Mouse (Mus musculus): ENCODE measurements at regions not wholly inside any gene's neighbourhood (a gene's known extent, or its start where the extent isn't known, plus 50 kb on each side); places are given as distances from the start of the nearest gene placed in this dataset.
A peak's percentile ranks its signal among the peaks of the same experiment; 100 is the strongest.

DNA sequence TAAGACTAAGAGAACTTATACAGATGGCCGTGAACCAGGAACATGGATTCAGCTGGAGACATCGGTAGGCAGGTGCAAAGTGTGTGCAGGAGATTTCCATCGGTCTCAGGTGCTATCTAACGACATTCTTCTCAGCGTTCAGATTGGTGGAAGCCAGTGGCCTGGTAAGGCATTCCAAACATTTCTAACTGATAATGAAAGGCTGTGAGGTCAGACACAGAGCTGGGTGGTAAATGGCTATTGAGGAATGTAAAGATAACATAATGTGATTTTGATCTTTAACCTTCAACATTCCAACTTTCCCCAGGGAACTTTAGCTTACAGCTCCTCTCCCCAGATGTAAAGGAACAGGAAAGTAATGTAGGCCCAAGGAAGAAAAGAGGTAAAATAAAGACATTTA is 151.2 kb upstream of the Xylt1 start:
- no peak for ATAC-seq (replicated peaks; ENCODE audit: poor library complexity, severe bottlenecking)

DNA sequence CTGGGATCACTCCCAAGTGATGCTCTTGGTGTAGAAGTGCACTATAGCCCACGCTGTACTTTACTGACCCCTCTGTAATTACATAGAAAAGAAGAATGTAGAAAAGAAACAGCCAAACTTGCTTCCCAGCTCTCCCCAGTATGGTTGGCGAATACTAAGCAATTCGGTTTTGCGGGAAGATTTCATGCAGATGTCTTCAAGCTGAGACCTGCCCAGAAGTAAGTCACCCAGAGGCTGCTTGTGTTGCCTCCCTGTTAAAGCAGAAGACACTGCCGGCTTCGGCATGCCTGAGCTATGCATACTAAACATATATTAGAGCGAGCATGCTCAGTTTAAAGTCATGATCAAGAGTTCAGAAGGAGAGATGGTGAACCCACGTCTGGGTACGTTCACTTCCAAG is 124.0 kb upstream of the Xylt1 start:
- no peak for ATAC-seq (replicated peaks; ENCODE audit: poor library complexity, severe bottlenecking)

DNA sequence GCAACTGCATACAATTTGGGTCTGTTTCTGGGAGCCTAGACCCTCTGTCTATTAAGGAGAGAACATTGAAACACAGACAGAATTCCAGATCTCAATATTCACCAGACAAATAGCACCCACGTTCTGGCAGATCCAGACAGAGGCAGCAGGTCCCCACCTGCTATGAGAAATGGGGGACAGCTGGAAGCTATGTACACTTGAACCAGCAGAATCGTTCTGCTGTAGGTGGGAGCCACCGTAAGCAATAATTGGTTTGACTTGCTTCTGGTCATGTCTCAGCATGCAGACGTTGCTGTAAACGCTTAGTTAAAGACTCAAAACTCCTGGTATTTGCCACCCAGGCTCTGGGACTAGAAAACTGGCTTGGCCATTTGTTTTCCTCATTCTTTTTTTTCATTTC is 122.2 kb upstream of the Xylt1 start:
- ATAC-seq (replicated peaks; ENCODE audit: poor library complexity, severe bottlenecking) = no peak

DNA sequence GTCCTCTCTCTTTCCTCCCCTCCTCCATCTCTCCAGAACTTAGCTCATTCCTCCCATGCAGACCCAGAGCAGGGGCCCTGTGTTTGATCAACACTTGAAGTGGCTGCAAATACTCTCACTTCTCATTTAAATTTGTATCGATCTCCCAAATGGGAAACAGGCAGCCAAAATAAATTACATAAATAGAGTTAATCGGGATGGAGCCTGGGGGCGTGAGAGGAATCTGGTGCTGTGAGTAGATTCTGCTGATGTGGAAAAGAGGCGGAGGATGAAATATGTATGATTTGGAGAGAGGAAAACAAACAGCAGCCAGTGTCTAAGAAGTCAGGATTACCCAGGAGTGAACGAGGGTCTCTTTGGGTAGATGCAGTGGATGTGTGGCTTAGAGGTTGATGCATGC is 121.6 kb upstream of the Xylt1 start:
- ATAC-seq (replicated peaks; ENCODE audit: poor library complexity, severe bottlenecking) = no peak

DNA sequence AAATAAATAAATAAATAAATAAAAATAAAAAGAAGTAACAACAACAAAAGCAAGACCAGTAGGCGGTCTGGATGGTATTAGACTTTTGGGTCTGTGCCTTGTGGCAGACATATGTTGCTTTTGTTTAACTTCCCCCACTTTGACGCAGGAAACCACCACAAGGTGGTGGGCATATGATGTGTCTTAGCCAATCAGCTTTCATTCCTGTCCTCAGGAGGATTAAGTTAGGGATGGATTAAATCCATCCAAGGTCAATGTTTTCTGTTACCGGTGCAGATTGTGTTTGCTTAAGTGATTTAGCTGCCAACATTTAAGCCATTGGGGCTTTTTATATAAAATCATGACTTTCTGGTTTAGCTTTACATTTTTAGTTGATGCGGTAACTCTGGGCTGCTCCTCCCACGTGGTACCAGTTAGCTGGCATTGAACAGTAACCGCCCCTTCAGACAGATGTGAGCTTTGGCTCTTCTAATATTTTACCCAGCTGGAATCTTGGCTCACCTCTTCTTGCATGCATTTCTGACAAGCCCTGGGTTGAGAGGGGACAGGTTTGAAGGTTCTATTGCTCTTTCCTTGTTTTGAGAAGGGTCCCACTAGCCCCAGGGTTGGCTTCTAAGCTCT is 121.0 kb upstream of the Xylt1 start:
- no peak for ATAC-seq (replicated peaks; ENCODE audit: poor library complexity, severe bottlenecking)

DNA sequence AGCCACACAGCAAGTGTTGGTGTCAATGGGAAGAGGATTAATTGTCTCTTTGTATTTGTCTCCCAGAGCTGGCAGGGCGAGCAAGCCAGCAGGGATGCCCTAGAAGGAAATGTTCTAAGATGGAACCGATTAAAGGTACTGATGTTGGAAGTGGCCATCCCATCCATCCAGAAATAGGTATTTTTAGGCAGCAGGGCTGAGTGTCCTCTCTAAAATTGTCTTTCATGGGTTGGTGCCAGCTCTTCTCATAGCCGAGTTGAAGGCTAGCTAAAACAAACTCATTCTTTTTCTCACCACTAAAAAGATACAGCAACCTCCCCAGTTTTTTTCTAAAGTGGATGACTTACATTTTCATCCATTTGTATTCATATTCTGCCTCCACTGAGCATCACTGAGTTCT is 120.2 kb upstream of the Xylt1 start:
- no peak for ATAC-seq (replicated peaks; ENCODE audit: poor library complexity, severe bottlenecking)

DNA sequence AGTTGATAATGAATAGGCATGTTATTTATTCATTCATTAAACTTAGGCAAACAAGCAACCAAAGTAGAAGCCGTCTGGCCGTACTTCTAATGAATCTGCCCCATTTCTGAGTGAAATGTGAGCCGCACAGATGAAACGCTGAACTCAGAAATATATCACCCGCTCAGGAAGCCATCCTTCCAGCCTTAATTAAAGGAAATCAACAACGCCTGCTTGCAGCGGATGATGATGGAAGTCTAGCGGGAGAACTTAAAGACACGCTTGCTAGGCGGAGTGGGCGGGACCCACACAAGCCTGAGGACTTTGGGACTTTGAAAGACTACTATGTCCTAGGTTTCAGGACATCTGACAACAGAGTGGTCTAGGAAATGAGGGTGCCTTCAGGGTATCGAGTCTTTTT is 117.7 kb upstream of the Xylt1 start:
- no peak for ATAC-seq (replicated peaks; ENCODE audit: poor library complexity, severe bottlenecking)

DNA sequence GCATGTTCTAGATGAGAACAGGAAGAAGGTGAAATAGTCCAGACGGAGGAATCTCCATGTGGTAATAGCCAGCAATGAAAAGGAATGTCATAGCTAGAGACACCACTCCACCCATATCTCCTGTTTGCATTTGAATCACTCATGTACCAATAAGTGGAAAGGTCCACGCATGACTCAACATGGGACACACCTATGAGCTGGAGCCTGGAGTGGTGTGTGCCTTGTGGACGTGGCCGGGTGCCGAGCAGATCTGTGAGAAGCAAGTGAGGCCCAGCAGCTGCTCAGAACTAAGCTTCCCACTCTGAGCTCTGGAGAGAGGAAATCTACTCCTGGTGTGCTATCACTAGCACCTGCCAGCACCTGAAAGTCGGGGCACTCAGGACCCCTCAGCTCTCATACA is 116.4 kb upstream of the Xylt1 start:
- ATAC-seq (replicated peaks; ENCODE audit: poor library complexity, severe bottlenecking) = no peak

DNA sequence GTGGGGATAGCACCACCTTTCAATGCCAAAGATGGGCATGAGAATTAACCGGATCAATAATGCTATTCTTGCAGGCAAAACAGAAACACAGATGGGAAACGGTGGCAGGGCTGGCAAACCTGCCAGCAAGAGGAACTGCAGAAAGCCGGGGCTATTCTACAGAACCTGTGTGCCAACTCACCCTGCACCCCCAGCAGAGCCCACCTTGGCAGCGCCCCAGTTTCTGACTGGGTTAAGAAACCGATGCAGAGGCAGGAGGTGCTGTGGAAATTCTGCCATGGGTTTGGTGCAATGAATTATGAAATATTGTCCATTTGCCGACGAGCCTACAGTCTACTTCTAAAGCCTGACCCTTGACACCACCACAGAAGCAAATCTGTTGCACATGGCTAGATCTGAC is 112.7 kb upstream of the Xylt1 start:
- ATAC-seq (replicated peaks; ENCODE audit: poor library complexity, severe bottlenecking) = no peak

DNA sequence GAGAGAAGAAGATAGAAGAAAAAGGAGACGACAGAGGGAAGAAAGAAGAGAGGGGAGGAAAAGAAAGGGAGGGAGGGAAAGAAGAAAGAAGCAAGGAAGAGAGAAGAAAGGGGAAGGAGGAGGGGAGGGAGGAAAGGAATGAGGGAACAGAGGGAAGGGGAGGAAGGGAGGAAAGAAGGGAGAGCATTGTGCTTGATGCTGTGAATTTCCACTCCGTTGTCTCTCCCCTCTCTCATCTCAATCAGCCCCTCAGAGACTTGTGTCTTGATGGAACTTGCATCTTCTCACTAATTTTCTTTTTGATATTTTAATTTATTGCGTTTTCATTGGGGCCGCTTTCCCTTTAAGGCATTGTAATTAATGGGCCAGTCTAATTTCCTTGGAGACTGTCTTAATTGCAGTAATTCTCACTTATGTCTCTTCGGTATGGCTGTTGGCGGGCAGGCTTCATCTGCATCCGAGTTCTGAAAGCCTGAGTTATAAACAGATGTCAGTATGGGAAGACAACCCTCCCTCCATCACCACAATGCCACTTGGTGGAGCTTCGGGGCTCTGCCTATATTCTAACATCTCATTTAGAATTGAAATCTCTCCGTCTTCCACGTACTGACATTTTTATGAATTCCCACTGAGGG is 111.4 kb upstream of the Xylt1 start:
- ATAC-seq (replicated peaks; ENCODE audit: poor library complexity, severe bottlenecking) = no peak

DNA sequence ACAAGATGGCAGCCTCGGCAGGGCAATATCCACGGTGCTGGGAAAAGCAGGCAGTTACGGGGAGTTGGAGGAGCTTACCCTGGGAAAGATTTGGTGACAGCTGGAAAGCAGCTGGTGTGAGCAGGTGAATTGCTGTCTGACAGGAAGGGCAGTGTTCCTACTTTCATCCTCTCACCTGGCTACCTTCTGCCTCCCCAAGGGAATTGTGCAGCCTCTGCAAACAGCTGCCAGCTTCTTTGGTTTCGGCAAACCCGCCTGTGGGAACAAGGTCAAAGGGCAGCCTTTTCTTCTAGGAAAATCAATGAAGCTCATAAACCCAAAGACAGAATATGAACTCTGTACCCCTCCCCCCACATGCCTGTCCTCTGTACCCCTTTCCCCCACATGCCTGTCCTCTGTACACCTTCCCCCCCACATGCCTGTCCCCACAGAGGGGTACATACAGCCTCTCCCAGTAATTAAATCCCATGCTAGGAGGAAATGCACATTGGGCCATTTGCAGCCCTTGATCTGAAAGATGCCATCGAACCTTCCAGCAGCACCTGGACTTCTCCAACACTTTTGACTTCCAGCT is 102.3 kb upstream of the Xylt1 start:
- no peak for ATAC-seq (replicated peaks; ENCODE audit: poor library complexity, severe bottlenecking)

DNA sequence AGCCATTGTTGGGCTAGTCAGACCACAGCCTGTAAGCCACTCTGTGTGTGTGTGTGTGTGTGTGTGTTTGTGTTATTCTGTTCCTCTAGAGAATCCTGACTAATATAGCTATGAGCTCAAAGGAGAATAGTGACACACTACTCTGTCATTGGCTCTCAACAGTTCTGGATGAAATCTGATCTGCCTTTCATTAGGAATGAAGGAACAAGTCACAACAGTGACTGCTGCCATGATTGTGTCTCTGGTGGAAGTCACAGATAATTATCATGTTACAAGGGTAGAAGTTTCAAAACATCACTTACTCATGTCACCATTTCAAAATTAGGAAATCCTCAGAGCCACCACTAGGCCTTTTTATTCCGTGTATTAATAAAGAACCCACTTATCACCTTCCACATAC is 98.6 kb upstream of the Xylt1 start:
- ATAC-seq (replicated peaks; ENCODE audit: poor library complexity, severe bottlenecking) = no peak

DNA sequence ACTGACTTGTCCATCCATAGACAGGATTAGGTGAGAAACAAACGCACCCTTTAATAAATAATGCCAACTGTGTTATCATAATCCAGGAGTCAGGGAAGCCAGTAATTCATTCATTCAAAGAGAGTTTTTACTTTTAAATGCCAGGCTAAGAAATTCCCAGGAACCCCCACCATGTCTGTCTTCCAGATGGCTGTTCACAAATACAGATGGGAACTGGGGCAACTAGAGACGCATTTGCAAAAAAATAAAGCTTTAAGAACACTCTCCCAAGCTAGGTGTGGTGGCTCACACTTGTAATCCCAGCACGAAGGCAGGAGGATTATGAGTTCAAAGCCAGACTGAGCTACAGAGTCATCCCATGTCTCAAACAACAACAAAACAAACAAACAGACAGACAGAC is 95.6 kb upstream of the Xylt1 start:
- no peak for ATAC-seq (replicated peaks; ENCODE audit: poor library complexity, severe bottlenecking)

DNA sequence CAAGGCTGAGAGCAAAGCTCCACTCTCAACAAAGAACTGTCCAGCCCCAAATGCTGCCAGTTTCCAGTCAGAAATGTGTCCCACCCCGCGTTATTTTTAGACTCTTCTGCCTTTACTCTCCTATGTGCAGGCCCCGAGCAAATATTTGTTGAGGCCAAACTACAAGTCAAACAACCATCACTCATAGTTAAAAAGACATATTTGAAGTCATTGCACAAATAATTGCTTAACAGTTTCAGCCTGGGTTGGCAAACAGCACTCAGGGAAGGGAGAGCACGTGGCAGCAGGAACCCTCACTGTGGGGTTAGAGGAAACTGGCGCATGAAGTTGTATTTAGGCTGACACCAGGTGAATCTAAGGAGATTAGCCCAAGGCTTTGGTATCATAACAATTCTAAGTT is 94.8 kb upstream of the Xylt1 start:
- ATAC-seq (replicated peaks; ENCODE audit: poor library complexity, severe bottlenecking) = no peak

DNA sequence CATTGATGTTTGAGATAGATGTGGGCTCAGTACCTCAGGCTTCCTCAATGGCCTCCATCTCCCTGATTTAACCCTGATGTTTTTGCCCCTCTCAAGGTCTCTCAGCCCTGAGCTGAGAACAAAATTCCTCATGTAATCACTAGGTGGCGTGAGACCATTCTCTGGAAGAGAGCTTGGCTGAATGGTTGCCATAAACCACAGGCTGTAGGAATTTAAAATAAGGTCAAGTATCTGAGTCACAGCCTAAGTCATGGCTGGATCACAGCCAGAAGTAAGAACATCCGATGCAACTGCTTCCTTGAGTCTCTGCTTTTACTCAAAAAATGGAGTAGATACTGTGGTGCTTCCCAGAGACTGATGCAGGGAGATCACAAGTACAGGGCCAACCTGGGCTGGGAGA is 77.1 kb upstream of the Xylt1 start:
- peak; percentile 42; the same call in 1 of the 2 replicates for ATAC-seq (replicated peaks; ENCODE audit: poor library complexity, severe bottlenecking)

DNA sequence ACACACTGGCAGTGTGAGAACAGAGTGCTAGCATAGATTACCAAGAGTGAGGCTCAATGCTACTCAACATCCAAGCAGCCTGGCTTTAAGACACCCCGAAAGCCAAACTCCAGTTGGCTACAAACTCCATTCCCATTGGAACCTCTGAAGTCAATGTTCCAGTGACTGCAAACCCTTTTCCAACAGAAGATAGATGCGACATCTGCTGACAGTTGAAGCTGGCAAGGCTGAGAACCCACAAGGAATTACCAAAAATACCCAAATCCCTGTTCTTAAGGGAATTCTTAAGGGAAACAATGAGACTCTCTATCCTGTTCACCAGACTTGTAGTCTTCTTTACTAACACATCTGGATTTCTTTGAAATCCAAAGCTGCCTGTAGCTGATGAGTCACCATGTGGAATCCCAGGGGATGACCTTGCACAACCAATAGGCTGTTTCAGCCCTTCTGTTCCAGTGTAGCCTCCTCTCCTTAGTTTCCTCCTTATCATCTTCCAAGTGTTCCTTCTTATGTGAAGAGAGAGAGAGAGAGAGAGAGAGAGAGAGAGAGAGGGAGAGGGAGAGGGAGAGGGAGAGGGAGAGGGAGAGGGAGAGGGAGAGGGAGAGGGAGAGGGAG is 70.1 kb upstream of the Xylt1 start:
- no peak for ATAC-seq (replicated peaks; ENCODE audit: poor library complexity, severe bottlenecking)

DNA sequence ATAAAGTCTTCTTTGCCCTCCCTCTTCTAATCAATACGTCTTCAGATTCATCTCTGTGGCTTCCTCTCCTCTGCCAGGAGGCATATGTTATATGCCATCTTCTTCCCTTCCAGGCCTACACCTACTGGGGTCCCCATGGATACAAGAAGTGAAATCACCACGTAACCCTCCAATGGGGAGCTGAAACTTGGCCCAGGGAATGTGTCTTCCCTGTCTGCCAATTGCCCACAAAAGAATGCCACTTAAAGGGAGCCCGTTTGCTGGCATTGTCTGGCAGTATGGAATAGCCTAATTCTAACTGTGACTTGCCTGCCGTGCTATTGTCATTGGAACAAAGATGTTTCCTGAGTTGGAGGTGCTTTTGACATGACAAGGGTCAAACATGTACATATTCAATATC is 69.5 kb upstream of the Xylt1 start:
- ATAC-seq (replicated peaks; ENCODE audit: poor library complexity, severe bottlenecking) = no peak

DNA sequence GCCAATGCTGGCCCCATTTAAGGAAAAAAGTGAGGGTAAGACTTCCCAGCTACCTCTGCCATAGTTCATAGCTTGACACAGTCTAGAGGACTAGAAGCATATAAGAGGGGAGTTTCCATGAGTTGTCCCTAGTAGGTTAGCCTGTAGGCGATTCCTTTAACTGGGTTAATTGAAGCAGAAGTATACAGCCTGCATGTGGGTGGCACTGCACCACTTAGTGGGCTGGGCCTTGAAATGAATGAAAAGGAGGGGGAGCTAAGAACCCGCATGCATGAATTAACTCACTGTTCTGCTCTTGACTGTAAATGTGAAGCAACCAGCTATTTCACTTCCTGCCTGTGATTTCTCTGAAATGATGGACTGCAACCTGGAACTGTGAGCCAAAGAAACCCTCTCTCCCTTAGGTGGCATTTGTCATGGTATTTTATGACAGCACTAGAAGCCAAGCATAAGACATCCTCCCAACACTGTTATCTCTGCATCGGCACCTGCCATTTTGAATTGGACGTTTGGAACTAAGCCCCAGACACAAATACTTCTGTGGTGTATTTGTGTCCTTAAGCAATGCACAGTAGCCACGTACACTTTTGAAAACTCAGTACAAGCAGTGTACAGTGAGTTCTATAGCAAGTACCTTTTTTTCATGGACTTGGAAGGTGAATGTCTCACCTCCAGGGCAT is 64.5 kb upstream of the Xylt1 start:
- ATAC-seq (replicated peaks; ENCODE audit: poor library complexity, severe bottlenecking) = no peak

DNA sequence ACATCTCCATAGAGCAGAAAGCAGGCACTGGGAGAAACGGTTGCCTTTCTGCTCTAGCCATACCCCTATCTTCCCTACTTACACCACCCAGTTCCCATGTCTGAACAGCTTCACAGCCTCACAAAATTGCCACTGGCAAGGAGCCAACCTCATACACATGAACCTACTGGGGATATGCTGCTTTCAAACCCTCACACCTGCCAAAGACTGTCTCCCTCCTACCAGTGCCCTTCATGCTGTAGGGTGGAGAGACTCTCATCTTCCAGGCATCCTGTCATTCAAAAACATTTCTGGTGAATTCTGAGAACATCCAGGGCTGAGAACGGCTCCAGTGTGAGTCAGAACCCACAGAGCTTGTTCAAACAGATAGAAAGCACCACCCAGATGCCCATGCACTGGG is 63.4 kb upstream of the Xylt1 start:
- no peak for ATAC-seq (replicated peaks; ENCODE audit: poor library complexity, severe bottlenecking)

DNA sequence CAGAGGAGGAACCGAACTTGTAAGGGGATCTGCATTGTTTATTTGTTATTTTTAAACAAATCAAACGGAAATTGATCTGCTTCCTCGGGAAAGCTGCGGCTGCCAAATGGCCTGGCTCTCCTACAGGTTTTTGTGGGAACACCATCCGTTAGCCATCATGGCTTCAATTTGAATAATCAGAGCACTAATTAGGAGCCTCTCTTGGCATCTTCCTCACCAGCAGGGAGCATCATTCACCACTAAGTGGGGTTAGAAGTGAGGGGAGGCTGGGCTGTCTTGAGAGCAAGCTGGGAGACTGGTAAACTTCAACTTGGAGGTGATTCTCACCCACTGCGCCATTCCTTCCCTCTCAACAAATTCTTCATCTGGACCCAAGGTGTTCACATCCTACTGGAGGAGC is 60.2 kb upstream of the Xylt1 start:
- no peak for ATAC-seq (replicated peaks; ENCODE audit: poor library complexity, severe bottlenecking)

Data from granulocyte monocyte progenitor cell, adult 5-6 weeks (primary cell).